Mouse (Mus musculus): ENCODE results near the gene Rnf130.

Gene Rnf130

GRCm38 (mm10) chr11:50025721-50026520, 775 bp downstream of the Rnf130 start:
- no peak for DNase-seq

- DNase-seq: no peak
These were observed 1.5 kb downstream of the Rnf130 start for GRCm38 (mm10) chr11:50026521-50027090.

DNA sequence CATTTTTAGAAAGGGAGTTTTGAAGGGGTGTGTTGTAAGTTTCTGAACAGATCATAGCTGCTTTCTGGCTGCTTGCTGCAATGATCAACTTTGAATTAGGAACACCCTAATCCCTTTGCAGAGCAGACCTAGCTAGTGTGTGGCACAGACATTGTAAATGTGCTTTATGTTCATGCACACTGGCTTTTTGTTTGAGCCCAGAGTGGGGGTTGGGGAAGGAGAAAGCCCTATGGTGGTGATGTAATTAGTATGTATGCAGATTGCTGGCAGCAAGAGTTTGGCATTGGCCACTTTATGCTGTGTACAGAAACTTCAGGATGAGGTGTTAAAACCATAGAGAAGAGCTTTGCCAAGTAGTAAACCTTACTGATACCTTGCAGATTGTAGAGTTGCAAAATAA, 3.3 kb downstream of the Rnf130 start:
- peak in 1 of 2 experiments; percentile 35 for DNase-seq

DNA sequence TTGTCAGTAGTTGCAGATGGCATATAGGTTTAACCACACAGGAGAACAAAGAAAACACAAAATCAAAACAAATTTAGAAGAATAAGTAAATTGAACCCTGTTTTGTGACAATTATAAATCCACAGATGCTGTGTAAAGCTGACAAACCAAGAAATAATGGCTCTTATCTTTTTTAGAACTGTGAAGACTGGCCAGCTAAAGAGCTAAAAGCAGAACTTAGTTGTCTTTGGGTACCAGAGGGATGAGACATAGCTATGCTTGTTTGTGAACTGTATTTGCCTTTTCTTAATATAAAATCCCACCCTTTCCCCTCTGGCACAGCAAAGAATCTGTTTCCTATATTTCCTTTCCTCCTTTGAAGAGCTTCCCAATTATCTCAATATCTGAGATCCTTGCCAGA, 9.0 kb downstream of the Rnf130 start:
- DNase-seq: no peak

DNA sequence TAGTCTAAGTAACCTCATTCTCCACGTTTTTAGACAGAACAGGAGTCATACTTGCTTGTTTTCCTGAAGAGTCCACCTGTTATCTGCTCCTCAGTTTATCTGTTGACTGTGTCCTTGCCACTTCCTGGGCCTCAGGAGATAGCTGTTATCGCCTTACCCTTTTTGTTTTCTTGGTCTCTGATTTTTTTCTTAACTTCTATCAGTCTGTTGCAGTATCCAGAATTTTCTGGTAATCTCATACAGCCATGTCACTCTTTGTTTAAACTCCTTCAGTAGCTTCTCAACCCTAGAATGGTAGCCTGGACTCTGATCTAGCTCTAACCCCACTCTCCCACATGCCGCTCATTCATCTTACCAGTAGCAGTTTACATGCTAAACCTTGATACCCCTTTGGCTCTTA, 10.6 kb downstream of the Rnf130 start:
- no peak for DNase-seq

GRCm38 (mm10) chr11:50036781-50037460, 11.8 kb downstream of the Rnf130 start:
- DNase-seq: peak; percentile 27 to 57

GRCm38 (mm10) chr11:50038757-50039156, 13.6 kb downstream of the Rnf130 start:
- no peak for DNase-seq

GRCm38 (mm10) chr11:50041148-50041547, 16.0 kb downstream of the Rnf130 start:
- no peak for DNase-seq

- DNase-seq: no peak
These were observed 17.3 kb downstream of the Rnf130 start for GRCm38 (mm10) chr11:50042345-50042997.

DNA sequence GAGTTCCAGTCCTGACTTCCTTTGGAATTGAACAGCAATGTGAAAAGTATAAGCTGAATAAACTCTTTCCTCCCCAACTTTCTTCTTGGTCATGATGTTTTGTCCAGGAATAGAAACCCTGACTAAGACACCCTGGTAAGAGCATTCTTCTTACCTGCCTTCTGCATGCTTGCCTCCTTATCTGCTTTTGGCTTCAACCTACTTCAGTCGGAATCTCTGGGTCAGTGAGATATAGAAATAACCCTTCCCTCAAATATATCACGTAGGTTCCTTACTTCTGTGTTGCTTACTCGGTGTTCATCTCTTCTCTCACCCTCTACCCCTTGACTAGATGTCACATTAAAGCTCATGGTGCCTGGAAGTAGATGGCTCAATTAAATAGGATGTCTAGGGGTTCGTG, 19.3 kb downstream of the Rnf130 start:
- DNase-seq: no peak

GRCm38 (mm10) chr11:50047610-50048009, 22.5 kb downstream of the Rnf130 start:
- no peak for DNase-seq

DNA sequence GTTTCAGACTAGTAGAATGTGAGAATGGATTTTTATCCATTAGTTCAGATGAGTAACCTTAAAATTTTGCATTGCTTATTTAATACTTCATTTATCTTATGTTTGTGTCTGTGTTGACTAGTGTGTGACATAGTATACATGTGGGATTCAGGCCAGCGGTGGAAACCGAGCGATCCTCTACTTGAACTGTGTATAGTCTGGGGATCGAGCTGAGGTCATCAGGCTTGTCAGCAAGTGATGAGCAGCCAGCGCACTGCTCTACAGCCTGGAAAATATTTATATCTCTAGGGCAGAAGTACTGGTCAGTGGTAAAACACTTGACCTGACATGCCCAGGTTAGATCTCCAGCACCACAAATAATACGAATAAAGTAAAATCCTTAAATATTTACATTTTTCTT, 23.0 kb downstream of the Rnf130 start:
- no peak for DNase-seq

- DNase-seq: no peak
These were observed 25.2 kb downstream of the Rnf130 start for GRCm38 (mm10) chr11:50050392-50050791.

GRCm38 (mm10) chr11:50057713-50058112, 32.6 kb downstream of the Rnf130 start:
- no peak for DNase-seq

- DNase-seq: no peak
These were observed 33.1 kb downstream of the Rnf130 start for GRCm38 (mm10) chr11:50058277-50058676.

DNA sequence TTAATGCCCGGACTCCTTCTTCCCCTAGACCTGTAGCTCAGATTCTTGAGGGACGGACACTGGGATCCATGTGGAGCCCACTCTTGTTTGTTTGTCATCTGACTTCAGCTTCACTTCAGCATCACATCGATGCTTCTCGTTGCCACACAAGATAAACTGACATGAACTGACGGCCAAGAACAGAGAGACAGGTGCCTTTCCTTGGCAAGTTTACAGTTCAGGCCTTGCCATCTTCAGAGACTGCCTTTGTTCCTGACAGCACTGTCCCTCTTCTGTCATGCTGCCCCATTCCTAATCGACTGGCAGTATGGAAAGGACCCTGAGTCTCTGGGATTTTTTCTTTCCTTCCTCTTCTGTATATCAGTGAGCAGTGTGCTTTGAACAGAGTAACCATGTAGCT, 33.9 kb downstream of the Rnf130 start:
- peak in 1 of 2 experiments; percentile 40 for DNase-seq

- DNase-seq: peak; percentile 48 to 53
These were observed 37.0 kb downstream of the Rnf130 start for GRCm38 (mm10) chr11:50062116-50062515.

DNA sequence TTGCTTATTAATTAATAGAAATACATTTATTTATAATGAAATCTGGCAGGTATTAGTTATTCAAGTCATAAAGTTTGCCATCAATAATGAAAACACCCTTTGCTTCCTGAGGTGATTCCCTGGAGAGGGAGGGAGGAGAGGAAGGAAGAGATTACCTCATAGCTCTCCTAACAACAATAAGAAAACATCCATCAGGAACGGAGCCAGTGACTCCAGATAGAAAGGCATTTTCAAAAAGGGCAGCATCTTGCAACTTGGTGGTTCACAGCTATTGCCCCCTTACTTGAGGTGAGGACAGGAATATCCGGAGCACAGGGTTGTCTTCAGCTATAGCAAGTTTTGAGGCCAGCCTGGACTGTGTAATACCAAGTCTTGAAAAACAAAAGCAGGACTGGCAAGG, 40.9 kb downstream of the Rnf130 start:
- no peak for DNase-seq

DNA sequence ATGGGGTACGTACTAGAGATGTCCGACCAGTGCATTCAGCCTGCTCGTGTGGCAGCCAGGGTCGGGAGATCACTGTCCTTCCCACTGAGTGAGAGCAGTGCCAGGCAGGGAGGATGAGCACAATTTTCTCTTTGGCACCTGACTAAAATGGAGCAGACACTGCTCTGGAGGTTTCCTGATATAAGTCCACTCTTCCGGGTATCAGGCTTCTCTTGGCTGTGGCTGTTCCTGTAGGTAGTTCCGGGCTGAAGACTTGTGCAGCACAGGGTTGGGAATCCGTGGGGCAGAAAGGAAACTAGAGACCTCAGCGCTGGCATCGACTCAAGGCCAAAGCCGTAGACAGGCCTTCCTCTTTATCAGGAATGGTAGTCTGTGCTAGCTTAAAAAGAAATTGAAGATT, 48.7 kb downstream of the Rnf130 start:
- DNase-seq: peak; percentile 60 to 62

DNA sequence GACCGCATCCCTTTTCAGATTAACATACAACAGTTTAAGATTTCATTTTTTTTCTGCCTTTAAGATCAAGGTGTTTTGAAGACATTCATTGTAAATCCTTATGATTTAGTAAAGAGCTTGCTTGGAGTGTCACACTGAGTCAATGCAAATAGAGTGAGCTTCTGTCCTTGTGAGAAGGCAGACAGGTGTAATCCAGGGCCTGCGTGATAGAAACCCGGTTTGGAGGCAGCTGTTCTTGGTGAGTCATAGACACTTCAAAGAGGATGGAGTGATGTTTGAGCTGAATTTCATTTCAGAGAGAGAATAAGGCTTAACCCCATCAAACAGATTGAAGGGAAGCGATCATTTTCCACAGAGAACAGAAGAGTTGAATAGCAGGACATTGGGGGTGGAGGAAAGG, 51.6 kb downstream of the Rnf130 start:
- DNase-seq: no peak

DNA sequence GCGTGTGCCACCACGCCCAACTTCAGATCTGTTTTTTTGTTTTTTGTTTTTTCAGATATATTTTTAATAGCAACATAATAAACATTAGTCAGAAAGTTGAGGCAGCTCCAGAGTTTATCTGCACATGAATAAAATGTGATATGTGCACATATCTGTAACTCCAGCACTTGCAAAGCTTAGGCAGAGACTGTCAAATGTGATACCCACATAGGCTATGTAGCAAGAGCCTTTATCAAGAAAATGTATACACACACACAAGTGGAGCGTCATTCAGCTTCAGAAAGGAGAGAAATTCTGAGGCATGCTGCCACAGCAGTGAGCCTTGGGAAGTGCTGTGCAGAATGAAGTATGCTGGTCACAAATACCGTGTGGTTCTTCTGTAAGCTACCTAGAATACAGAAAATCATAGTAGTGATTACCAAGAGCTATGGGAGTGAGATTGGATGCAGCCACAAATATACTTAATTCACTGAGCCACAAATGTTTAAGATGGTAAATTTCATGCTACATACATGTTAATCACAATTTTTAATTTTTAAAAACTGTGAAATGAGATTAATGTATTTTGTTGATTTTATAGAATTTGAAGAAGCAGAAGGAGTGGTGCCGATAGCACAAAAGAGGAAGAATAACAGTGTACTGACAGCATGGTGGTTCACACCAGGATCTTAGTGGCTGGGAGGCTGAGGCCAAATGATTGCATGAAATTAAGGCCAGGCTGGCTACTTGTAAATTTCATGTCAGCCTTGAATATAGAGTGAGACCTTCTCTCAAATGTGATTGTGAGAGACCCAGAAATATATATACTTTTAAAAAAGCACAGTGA, 56.4 kb downstream of the Rnf130 start:
- DNase-seq: no peak

DNA sequence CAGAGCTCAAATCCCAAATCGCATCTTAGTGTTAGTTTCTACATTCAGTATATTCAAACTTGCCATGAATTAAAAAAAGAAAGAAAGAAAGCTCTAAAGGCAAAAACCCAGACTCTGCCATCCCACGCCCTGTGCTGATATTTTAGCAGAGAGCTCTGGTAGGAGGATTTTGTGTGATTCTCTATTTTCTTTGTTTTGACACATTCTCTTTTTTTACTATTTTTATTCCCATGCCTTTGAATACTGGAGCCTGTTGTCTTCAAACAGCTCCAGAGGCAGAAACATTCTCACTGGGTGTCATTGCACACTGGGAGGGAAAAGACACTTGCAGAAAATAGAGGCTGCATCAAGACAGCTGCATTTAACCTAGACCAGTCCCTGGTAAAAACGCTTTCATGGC, 61.1 kb downstream of the Rnf130 start:
- no peak for DNase-seq

DNA sequence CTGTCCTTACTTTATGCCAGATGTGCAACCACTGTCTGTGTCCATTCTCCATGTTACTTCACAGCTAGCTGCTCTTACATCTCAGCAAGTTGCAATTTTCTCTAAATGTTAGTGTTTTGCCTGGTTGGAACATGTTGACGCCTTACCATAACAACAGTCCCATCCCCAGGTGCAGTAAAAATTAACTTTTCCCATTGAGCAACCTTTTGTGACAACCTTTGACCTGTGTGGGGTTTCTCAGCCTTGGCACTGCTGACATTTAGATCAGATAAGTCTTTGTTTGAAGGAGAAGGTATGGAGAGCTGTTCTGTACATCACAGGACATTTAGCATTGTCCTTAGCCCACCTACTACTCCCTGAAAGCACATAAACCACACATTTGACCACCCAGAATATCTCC, 64.7 kb downstream of the Rnf130 start:
- DNase-seq: no peak

Measured in cerebellum, postnatal 36 days (tissue).